ENCODE assay signal across 9 mouse cellular contexts in genomic region chr5:112643533-112644272, GRCm38 (mm10).
DNase-seq lines count a peak whose midpoint lies in the region; ATAC-seq and TF ChIP-seq lines count a peak whose summit lies in the region.
"Had no signal": no experiment of that assay in that cellular context is flagged by ENCODE, and none has a peak within 500 bp of the region (broad histone marks: within the 10 kb centered on the region; RNA-seq: fewer than 3 reads in every experiment).

No protein-coding gene starts in this region.

- no peak overlapping the region for H3K4me3 ChIP-seq in hindbrain, embryonic 12.5 days
- H3K4me3 ChIP-seq in gastrocnemius, adult 2 months = no peak overlapping the region
- H3K4me3 ChIP-seq in kidney, adult 2 months (ENCODE audit: insufficient read depth, low read depth, low read length) = no peak overlapping the region
- H3K4me3 ChIP-seq: stomach, embryonic 15.5 days had no signal

- peak; percentile 54 for DNase-seq in Muller cell, postnatal 12 days (ENCODE audit: inconsistent ontology term)
- DNase-seq in cerebellum, adult 8-10 months = peak; percentile 16
- peak; percentile 29 to 68 for DNase-seq in lung, postnatal 4 days
- no peak for DNase-seq in urinary bladder, postnatal 36 days (ENCODE audit: low spot score in 2 of 2)
- DNase-seq in urinary bladder, adult 2 months (ENCODE audit: low spot score) = no peak
- no peak for DNase-seq in gastrocnemius, adult 2 months
- no peak for DNase-seq in kidney, adult 2 months

- peak overlapping the region; percentile 34 for H3K4me2 ChIP-seq in hindbrain, embryonic 12.5 days (replicated peaks)
- H3K4me2 ChIP-seq: stomach, embryonic 15.5 days had no signal

- peaks cover 20% of the 10 kb centered on the region for H3K4me1 ChIP-seq in hindbrain, embryonic 12.5 days
- H3K4me1 ChIP-seq in kidney, adult 2 months (ENCODE audit: control insufficient read depth, insufficient read depth, low read length) = no peaks in the 10 kb centered on the region
- H3K4me1 ChIP-seq: stomach, embryonic 15.5 days had no signal

- no peak for TF ChIP-seq CTCF in gastrocnemius, adult 2 months (IDR thresholded peaks at IDR 0.05)
- TF ChIP-seq CTCF in kidney, adult 2 months (conservative IDR thresholded peaks at IDR 0.05; ENCODE audit: insufficient read depth, insufficient read length, low read depth, low read length) = no peak

- H3K36me3 ChIP-seq in hindbrain, embryonic 12.5 days = no peaks in the 10 kb centered on the region
- H3K36me3 ChIP-seq in kidney, adult 2 months (ENCODE audit: control insufficient read depth, insufficient read depth, low read length) = no peaks in the 10 kb centered on the region
- H3K36me3 ChIP-seq: stomach, embryonic 15.5 days had no signal

- intact Hi-C loops in gastrocnemius, adult 2 months (cut with DNase I) = no loop called here

- peak; percentile 85 for ATAC-seq in hindbrain, embryonic 12.5 days (ENCODE audit: low FRiP score)

- no peak for TF ChIP-seq POLR2A in kidney, adult 2 months (IDR thresholded peaks at IDR 0.05; ENCODE audit: low read depth, low read length)

- peaks cover 18% of the 10 kb centered on the region; the same call in 1 of the 2 replicates for H3K27me3 ChIP-seq in hindbrain, embryonic 12.5 days
- no peaks in the 10 kb centered on the region for H3K27me3 ChIP-seq in kidney, adult 2 months (replicated peaks; ENCODE audit: control insufficient read depth, insufficient read depth, low read length)

- WGBS in hindbrain, embryonic 12.5 days = 38% methylated on average over 20 of the region's 20 CpGs
- WGBS in kidney, adult 2 months = 57% methylated on average over 20 of the region's 20 CpGs

- no peaks in the 10 kb centered on the region; the same call in 1 of the 2 replicates for H3K9me3 ChIP-seq in hindbrain, embryonic 12.5 days (replicated peaks)
- H3K9me3 ChIP-seq: stomach, embryonic 15.5 days had no signal

- peak overlapping the region; percentile 84 for H3K27ac ChIP-seq in hindbrain, embryonic 12.5 days
- H3K27ac ChIP-seq in gastrocnemius, adult 2 months = no peak overlapping the region
- H3K27ac ChIP-seq in kidney, adult 2 months (ENCODE audit: insufficient read depth, low read depth, low read length) = no peak overlapping the region
- H3K27ac ChIP-seq: stomach, embryonic 15.5 days had no signal

- H3K9ac ChIP-seq in hindbrain, embryonic 12.5 days = no peak overlapping the region
- H3K9ac ChIP-seq: stomach, embryonic 15.5 days had no signal

Comparison
In these comparisons a context has a peak if more than half of its experiments do, and no peak if none do; other contexts are left out.
1. DNase-seq: peak in Muller cell, postnatal 12 days (single experiment), cerebellum, adult 8-10 months (single experiment) and lung, postnatal 4 days (2 of 2); none in urinary bladder, postnatal 36 days (0 of 2), urinary bladder, adult 2 months (single experiment), gastrocnemius, adult 2 months (single experiment) and kidney, adult 2 months (single experiment).